Mouse (Mus musculus): ENCODE data around the gene Dnm3.

GRCm38 (mm10) chr1:162369726-162370125 lies 108.1 kb downstream of the Dnm3 start:
- TF ChIP-seq CTCF (conservative IDR thresholded peaks at IDR 0.05; ENCODE audit: low read length): no peak
- no peak for TF ChIP-seq POU5F1 (IDR thresholded peaks at IDR 0.05; ENCODE audit: borderline replicate concordance, low read length)
- TF ChIP-seq NANOG (IDR thresholded peaks at IDR 0.05; ENCODE audit: borderline replicate concordance, low read length): no peak

Data from E14TG2a.4 (cell line).